Mouse (Mus musculus) 416B (cell line): Measurements from ENCODE around the gene Agbl4.

Experiments used
- DNase-seq: peaks from one replicate; pipeline ENCODE4 v3.0.0; 2011; ENCODE audit warnings: low read depth

The Agbl4 gene

GRCm38 (mm10) chr4:111670566-111671421, 1273.3 kb downstream of the Agbl4 start:
- DNase-seq = no peak

GRCm38 (mm10) chr4:111671440-111671839, 1274.0 kb downstream of the Agbl4 start:
- no peak for DNase-seq

- no peak for DNase-seq
Observed at GRCm38 (mm10) chr4:111673904-111674303, 1276.4 kb downstream of the Agbl4 start.

DNA sequence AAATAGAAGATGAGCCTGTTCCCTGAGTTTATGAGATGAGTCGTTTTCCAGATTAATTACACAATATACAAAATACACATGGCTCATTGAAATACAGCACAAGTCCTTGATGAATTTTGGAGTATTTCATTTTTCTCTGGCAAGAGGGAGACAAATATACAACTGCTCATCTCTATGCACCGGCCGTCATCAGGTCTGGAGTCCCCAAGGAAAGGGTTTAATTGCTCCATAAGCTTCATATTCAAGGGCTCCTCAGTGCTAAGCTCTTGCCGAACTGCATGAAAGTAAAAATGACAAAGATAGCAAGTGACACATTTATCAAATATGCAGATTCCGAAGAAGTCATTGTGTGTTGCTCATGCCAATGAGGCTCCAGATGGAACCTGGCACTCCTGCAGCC, 1284.5 kb downstream of the Agbl4 start:
- no peak for DNase-seq

DNA sequence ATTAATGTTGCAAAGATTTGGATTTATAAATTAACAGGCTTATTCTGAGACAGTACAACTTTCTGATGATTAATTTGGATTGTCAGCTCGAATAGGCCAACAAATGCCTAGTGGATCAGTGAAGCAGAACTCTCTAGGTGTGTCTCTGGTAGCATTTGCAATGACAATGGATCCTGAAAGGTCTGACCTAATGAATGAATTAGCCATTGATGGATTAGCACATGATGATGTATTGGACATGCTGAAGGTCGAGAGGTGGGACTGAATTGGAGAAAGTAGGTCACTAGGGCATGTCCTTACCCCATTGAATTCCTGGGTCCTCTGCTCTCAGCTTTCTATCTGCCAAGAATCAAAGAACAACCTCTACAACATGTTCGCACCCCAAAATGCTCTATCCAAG, 1285.3 kb downstream of the Agbl4 start:
- DNase-seq = no peak

- no peak for DNase-seq
Observed at GRCm38 (mm10) chr4:111683843-111684242, 1286.4 kb downstream of the Agbl4 start.

- no peak for DNase-seq
Observed at GRCm38 (mm10) chr4:111685951-111686350, 1288.5 kb downstream of the Agbl4 start.

DNA sequence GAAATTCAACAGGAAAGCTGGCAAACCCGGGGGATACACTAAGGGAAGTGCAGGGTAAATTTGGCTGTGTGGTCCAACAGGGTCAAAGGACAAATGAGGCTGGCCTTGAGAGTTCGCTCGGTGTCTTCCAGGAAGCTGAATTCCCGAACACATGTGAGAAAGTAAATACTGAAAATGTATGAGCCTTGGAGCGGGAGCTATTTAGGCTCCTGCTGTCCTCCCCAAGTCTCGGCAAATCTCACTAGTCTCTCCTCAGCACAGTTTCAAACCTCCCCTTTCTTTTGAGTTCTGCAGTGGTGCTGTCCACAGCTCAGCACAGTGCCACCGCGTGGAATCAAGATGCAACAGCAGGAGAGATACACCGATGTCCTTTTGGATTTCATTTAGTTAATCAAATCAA, 1289.5 kb downstream of the Agbl4 start:
- peak; percentile 65 for DNase-seq

DNA sequence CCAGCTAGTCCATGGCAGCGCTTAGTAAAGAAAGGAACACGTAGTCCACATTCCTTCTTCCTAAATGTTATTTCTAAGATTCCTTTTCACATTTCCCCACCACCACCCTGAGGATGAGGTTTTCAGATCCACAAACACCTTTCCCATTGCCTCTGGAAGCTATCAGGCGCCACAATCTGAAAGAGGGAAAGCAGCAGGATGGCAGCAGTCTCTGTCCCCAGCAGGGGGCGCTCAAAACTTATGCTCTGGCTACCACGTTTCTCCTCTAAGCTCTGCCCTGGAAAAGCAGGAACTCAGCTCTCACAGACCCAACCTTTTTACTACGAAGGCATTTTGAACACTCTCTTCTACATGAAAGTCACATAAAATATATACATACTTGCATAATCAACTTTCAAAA, 1290.2 kb downstream of the Agbl4 start:
- DNase-seq = peak; percentile 74

DNA sequence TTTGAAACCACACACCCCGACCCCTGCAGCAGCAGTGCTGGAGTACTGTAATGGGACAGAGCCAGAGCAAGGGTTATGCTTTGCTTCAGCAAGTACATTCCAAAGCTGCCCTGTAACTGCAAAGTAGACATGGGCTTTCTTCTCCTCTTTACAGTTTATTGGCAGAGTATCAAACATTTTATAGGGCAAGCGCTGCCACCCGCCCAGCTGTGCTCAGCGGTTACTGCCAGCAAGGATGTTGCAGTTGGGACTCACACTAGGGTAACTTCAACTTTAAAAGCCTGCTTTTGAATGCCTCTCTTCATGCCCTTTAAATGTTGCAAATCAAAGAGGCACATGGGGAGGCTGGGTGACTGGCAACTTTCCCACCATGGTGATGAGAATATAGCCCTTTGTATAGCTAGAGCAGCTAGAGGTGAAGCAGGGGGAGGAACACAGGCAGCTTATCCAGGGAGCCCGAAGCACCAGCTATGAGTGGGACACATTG, 1293.6 kb downstream of the Agbl4 start:
- DNase-seq = no peak

- no peak for DNase-seq
Observed at GRCm38 (mm10) chr4:111701381-111701780, 1303.9 kb downstream of the Agbl4 start.

DNA sequence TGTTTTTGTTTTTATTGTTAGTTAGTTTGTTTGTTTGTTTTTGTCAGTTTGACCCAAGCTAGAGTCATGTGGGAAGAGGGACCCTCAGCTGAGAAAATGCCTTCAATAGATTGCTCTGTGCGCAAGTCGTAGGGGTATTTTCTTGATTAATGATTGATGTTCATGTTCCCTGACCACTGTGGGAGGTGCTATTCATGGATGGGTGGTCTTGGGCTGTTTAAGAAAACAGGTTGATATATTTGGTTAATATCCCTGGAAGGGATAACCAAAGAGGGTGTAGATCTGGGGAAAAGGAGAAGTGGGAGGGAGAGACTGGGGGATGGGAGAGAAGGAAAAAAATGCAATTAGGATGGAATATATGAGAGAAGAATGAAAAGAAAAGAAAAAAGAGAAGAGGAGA, 1306.7 kb downstream of the Agbl4 start:
- no peak for DNase-seq

GRCm38 (mm10) chr4:111704975-111705374, 1307.5 kb downstream of the Agbl4 start:
- no peak for DNase-seq
